Mouse (Mus musculus): ENCODE measurements at regions not wholly inside any gene's neighbourhood (a gene's known extent, or its start where the extent isn't known, plus 50 kb on each side); places are given as distances from the start of the nearest gene placed in this dataset.

DNA sequence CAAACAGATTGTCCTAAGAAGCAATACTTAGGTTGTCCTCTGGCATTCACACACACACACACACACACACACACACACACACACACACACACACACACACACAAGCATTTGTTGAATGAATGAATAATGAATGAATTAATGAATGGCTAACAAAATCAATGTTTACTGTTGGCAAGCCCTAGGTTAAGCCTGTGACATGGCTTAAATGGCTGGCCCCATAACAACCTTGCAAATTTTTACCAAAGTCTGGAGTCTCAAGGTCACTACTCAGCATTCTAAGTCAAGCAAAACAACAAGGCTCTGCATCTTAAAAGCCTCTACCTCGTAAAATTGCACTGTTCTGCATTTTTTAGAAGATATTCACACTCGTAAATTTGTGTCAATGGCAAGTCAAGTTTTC lies 357.1 kb downstream of the Cdk5rap2 start:
- H3K9ac ChIP-seq (ENCODE audit: low read length) = no peak overlapping the region
- H3K4me3 ChIP-seq (ENCODE audit: low read depth, low read length) = no peak overlapping the region
- H3K27me3 ChIP-seq (ENCODE audit: control insufficient read depth, insufficient read depth, low read length) = no peaks in the 10 kb centered on the region
- no peaks in the 10 kb centered on the region for H3K9me3 ChIP-seq (ENCODE audit: control insufficient read depth, low read length)
- DNase-seq (ENCODE audit: low spot score) (no peak), ATAC-seq (ENCODE audit: insufficient read depth, low FRiP score, low TSS enrichment) (no peak)
- WGBS = 80% methylated on average over 2 of the region's 2 CpGs
- H3K4me1 ChIP-seq (ENCODE audit: control insufficient read depth, insufficient read depth, low read length) = no peaks in the 10 kb centered on the region
- H3K27ac ChIP-seq (ENCODE audit: low read depth, low read length) = no peak overlapping the region
- H3K36me3 ChIP-seq (ENCODE audit: control insufficient read depth, insufficient read depth, low read length) = no peaks in the 10 kb centered on the region
- no peak overlapping the region for H3K4me2 ChIP-seq (ENCODE audit: low read depth)

DNA sequence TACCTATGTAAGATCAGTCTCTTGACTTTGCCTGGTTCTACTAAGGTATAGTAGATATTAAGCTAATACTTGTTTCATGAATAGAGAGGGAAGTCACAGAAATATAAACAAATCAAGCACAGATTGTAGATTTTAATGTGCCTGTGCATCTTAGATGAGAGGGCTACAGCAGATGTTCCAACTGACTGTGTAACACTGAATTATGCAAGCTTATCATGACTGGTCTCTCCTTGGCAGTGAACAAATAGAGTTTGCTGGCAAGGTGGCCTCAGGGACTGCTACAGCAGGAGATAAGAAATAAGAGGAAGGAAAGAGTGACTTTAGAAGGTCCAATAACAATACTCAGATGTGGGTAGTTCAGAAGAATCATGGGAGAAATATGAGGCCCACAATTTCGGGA lies 372.0 kb downstream of the Cdk5rap2 start:
- Histone ChIP-seq H3K27me3 (ENCODE audit: control insufficient read depth, insufficient read depth, low read length) (no peaks in the 10 kb centered on the region), H3K27ac (ENCODE audit: low read depth, low read length) (no peak overlapping the region), H3K4me3 (ENCODE audit: low read depth, low read length) (no peak overlapping the region), H3K4me1 (ENCODE audit: control insufficient read depth, insufficient read depth, low read length) (no peaks in the 10 kb centered on the region), H3K9ac (ENCODE audit: low read length) (no peak overlapping the region), H3K36me3 (ENCODE audit: control insufficient read depth, insufficient read depth, low read length) (no peaks in the 10 kb centered on the region), H3K4me2 (ENCODE audit: low read depth) (no peak overlapping the region), H3K9me3 (ENCODE audit: control insufficient read depth, low read length) (no peaks in the 10 kb centered on the region)
- ATAC-seq (ENCODE audit: insufficient read depth, low FRiP score, low TSS enrichment) (no peak), DNase-seq (ENCODE audit: low spot score) (no peak)
- 96% methylated on average over 1 of the region's 1 CpGs for WGBS

DNA sequence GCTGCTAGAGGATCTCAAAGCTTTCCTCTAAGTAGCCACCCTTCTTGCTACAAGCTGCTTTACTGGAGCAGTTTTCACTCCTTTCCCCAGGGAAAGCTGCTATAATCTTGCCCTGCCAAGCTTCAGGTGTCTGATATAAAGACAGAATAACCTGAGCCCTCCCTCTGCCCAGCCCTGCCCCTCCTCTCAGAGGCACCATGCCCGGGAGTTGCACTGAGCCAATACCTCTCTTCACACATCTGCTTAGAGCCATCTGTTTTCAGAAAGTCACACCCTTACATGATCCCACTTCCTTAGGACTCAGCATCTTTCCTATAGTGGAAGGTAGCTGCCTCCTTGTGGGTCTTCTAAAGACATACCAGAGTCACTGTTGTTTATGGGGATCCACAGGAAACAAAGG lies 374.3 kb downstream of the Cdk5rap2 start:
- H3K36me3 ChIP-seq (ENCODE audit: control insufficient read depth, insufficient read depth, low read length) = no peaks in the 10 kb centered on the region
- H3K27me3 ChIP-seq (ENCODE audit: control insufficient read depth, insufficient read depth, low read length) = no peaks in the 10 kb centered on the region
- 48% methylated on average over 1 of the region's 1 CpGs for WGBS
- no peak overlapping the region for H3K27ac ChIP-seq (ENCODE audit: low read depth, low read length)
- ATAC-seq (ENCODE audit: insufficient read depth, low FRiP score, low TSS enrichment) = no peak
- no peaks in the 10 kb centered on the region for H3K4me1 ChIP-seq (ENCODE audit: control insufficient read depth, insufficient read depth, low read length)
- no peak overlapping the region for H3K4me2 ChIP-seq (ENCODE audit: low read depth)
- no peak for DNase-seq (ENCODE audit: low spot score)
- H3K9ac ChIP-seq (ENCODE audit: low read length) = no peak overlapping the region
- H3K9me3 ChIP-seq (ENCODE audit: control insufficient read depth, low read length) = no peaks in the 10 kb centered on the region
- no peak overlapping the region for H3K4me3 ChIP-seq (ENCODE audit: low read depth, low read length)

DNA sequence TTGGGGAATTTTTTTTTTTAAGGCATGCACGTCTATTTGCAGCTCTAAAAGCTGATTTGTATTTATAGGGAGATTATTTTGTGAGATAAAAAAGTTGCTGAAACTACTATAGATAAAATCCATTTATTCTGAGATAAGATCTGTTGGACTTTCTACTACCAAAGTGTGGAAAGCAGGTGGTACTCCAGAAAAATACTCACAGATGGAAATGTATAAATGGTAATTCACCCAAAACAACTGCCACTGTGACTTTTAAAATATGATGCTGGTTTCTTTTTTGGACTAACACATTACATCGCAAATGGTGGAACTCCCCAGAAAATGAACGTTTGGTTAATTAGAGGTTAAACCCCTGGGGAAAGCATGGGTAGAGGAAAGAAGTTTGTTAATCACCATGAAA lies 377.7 kb downstream of the Cdk5rap2 start:
- H3K4me1 ChIP-seq (ENCODE audit: control insufficient read depth, insufficient read depth, low read length) = no peaks in the 10 kb centered on the region
- no peaks in the 10 kb centered on the region for H3K9me3 ChIP-seq (ENCODE audit: control insufficient read depth, low read length)
- no peak overlapping the region for H3K4me2 ChIP-seq (ENCODE audit: low read depth)
- DNase-seq (ENCODE audit: low spot score) = no peak
- no peak overlapping the region for H3K27ac ChIP-seq (ENCODE audit: low read depth, low read length)
- no peak for ATAC-seq (ENCODE audit: insufficient read depth, low FRiP score, low TSS enrichment)
- H3K36me3 ChIP-seq (ENCODE audit: control insufficient read depth, insufficient read depth, low read length) = no peaks in the 10 kb centered on the region
- H3K27me3 ChIP-seq (ENCODE audit: control insufficient read depth, insufficient read depth, low read length) = no peaks in the 10 kb centered on the region
- H3K4me3 ChIP-seq (ENCODE audit: low read depth, low read length) = no peak overlapping the region
- WGBS = 81% methylated on average over 3 of the region's 3 CpGs
- H3K9ac ChIP-seq (ENCODE audit: low read length) = no peak overlapping the region

DNA sequence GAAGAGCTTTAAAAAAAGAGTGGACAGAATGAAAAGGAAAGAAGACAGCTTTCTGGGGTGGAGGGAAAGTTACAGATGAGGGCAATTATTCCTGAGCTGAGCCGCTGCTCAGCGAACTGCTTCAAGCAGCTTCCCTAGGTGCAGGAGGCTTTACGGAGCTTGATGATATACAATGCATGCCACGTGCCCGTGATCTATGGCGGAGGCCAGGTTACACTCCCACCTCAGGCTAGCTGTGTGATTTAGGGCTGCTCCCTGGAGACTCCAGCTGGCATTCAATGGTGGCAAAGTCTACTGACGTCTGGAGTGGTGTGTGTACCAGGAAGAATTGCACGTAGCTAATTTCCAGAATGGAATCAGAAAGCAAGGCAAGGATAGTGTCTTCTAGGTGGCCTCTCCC lies 383.4 kb downstream of the Cdk5rap2 start:
- no peak overlapping the region for H3K9ac ChIP-seq (ENCODE audit: low read length)
- no peak overlapping the region for H3K4me3 ChIP-seq (ENCODE audit: low read depth, low read length)
- 60% methylated on average over 8 of the region's 8 CpGs for WGBS
- H3K27me3 ChIP-seq (ENCODE audit: control insufficient read depth, insufficient read depth, low read length) = no peaks in the 10 kb centered on the region
- no peak for DNase-seq (ENCODE audit: low spot score)
- H3K9me3 ChIP-seq (ENCODE audit: control insufficient read depth, low read length) = no peaks in the 10 kb centered on the region
- no peak overlapping the region for H3K4me2 ChIP-seq (ENCODE audit: low read depth)
- H3K36me3 ChIP-seq (ENCODE audit: control insufficient read depth, insufficient read depth, low read length) = no peaks in the 10 kb centered on the region
- no peaks in the 10 kb centered on the region for H3K4me1 ChIP-seq (ENCODE audit: control insufficient read depth, insufficient read depth, low read length)
- ATAC-seq (ENCODE audit: insufficient read depth, low FRiP score, low TSS enrichment) = peak; percentile 67; the same call in 1 of the 2 replicates
- H3K27ac ChIP-seq (ENCODE audit: low read depth, low read length) = no peak overlapping the region

DNA sequence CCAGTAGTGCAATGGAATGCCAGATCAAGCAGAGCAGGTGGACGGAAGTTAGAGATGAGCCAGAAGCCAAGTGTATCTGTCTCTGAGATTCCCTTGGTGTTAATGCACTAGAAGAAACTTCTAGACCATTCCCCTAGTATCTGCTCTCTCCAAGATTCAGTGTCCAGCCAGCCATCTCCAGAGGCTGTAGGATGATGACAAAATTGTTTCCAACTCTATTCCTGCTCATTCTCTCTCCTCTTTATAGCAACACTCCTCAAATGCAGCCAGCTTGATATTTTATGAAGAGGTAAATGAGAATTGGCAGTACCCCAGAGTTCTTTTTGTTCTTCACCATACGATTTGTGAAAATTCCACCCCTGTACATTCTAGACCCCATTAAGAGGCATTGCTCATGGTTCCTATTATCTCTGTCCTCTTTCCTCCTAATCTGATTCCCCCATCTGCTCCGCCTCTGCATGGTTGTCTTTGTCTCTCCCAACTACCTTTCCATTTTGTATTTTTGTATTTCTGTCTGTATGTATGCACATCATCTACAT lies 385.3 kb downstream of the Cdk5rap2 start:
- Histone ChIP-seq H3K4me3 (ENCODE audit: low read depth, low read length) (no peak overlapping the region), H3K27me3 (ENCODE audit: control insufficient read depth, insufficient read depth, low read length) (no peaks in the 10 kb centered on the region), H3K27ac (ENCODE audit: low read depth, low read length) (no peak overlapping the region), H3K36me3 (ENCODE audit: control insufficient read depth, insufficient read depth, low read length) (no peaks in the 10 kb centered on the region), H3K9ac (ENCODE audit: low read length) (no peak overlapping the region), H3K4me1 (ENCODE audit: control insufficient read depth, insufficient read depth, low read length) (no peaks in the 10 kb centered on the region), H3K4me2 (ENCODE audit: low read depth) (no peak overlapping the region), H3K9me3 (ENCODE audit: control insufficient read depth, low read length) (no peaks in the 10 kb centered on the region)
- no peak for DNase-seq (ENCODE audit: low spot score)
- ATAC-seq (ENCODE audit: insufficient read depth, low FRiP score, low TSS enrichment) = no peak
- 96% methylated on average over 3 of the region's 3 CpGs for WGBS

DNA sequence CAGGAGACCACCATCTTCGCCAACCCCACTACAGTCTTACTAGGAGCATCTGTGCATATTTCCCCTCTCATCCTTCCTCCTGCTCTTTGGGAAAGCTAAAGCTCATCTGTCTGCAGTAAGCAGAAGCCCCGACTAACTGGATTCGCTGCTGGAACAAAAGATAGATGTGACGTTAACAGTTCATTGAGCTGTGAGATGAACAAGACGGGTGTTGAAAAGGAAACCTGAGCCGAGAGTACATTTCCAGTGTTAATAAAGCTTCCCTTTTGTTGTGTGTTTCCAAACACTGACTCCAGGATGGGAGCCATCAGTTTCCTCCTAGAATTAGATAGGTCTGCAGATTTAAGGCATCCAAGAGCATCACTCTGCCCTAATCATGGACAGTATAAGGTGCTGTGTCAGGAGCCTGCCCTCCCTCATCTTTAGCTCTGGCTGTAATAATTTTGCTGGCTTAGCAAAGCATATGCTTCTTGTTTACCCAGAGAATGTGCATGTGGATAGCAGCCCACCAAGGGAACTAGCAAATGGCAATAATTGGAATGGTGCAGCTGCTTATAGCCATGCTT lies 389.3 kb downstream of the Cdk5rap2 start:
- 63% methylated on average over 6 of the region's 6 CpGs for WGBS
- no peak for ATAC-seq (ENCODE audit: insufficient read depth, low FRiP score, low TSS enrichment)
- DNase-seq (ENCODE audit: low spot score) = no peak

DNA sequence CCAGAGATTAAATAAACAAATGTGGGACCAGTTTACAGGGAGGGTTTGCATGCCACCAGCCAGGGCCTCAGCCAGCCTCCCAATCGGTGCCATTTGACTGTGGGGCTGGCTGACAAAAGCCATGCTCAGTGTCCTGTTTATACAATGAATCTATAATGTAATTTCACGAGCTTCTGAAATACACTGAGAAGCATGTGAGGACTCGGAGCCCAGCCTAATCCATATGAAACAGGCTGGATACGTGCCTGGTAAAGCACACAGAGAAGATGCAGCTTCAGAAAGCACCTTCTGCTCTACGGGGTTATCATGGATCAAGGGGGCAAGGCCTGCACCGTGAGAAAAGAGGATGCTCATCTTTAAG lies 398.0 kb downstream of the Cdk5rap2 start:
- Histone ChIP-seq H3K4me1 (ENCODE audit: control insufficient read depth, insufficient read depth, low read length) (no peaks in the 10 kb centered on the region), H3K27ac (ENCODE audit: low read depth, low read length) (no peak overlapping the region), H3K9ac (ENCODE audit: low read length) (no peak overlapping the region), H3K9me3 (ENCODE audit: control insufficient read depth, low read length) (no peaks in the 10 kb centered on the region), H3K4me3 (ENCODE audit: low read depth, low read length) (no peak overlapping the region), H3K27me3 (ENCODE audit: control insufficient read depth, insufficient read depth, low read length) (no peaks in the 10 kb centered on the region), H3K36me3 (ENCODE audit: control insufficient read depth, insufficient read depth, low read length) (no peaks in the 10 kb centered on the region), H3K4me2 (ENCODE audit: low read depth) (no peak overlapping the region)
- ATAC-seq (ENCODE audit: insufficient read depth, low FRiP score, low TSS enrichment) (peak; percentile 39; the same call in 1 of the 2 replicates), DNase-seq (ENCODE audit: low spot score) (no peak)
- WGBS = 64% methylated on average over 6 of the region's 6 CpGs

More for the DNA sequence above, 389.3 kb downstream of the Cdk5rap2 start:
- Histone ChIP-seq H3K4me3 (ENCODE audit: low read depth, low read length) (no peak overlapping the region), H3K36me3 (ENCODE audit: control insufficient read depth, insufficient read depth, low read length) (no peaks in the 10 kb centered on the region), H3K4me2 (ENCODE audit: low read depth) (no peak overlapping the region), H3K27me3 (ENCODE audit: control insufficient read depth, insufficient read depth, low read length) (no peaks in the 10 kb centered on the region), H3K9ac (ENCODE audit: low read length) (no peak overlapping the region), H3K4me1 (ENCODE audit: control insufficient read depth, insufficient read depth, low read length) (no peaks in the 10 kb centered on the region), H3K9me3 (ENCODE audit: control insufficient read depth, low read length) (no peaks in the 10 kb centered on the region), H3K27ac (ENCODE audit: low read depth, low read length) (no peak overlapping the region)

DNA sequence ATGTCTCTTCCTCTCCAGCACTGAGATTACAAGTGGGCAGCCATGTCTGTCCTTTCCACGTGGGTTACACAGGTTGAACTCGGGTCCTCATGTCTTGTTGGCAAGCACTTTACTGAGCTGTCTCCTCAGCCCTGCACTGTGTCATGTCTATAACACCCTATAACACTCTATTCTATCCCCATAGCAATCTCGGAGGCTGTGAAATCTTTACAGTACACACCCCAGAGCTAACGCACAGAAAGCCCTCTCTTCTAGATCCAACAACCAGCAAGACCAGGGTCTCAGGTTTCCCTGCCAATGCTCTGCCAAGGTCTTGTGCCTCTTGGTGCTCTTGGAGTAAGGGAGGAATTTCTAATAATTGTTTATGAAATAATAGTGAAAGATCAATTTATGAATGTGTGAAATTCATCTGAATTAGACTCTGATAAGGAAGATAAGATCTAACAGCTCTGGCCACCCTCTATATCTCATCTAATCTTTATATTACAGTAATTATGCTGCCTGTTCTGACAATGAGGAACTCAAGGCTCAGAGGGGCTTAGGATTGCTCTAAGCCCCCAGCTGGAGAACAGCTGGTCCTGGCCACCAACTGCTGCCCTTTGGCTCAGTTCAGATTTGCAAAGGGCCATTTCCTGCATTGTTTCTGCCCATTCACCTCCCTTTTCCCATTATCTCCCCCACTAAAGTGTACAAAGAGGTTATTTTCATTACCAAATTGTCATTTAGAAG lies 398.6 kb downstream of the Cdk5rap2 start:
- WGBS = 84% methylated on average over 4 of the region's 4 CpGs
- H3K36me3 ChIP-seq (ENCODE audit: control insufficient read depth, insufficient read depth, low read length) = no peaks in the 10 kb centered on the region
- H3K4me3 ChIP-seq (ENCODE audit: low read depth, low read length) = no peak overlapping the region
- ATAC-seq (ENCODE audit: insufficient read depth, low FRiP score, low TSS enrichment) = peak; percentile 46; the same call in 1 of the 2 replicates
- no peaks in the 10 kb centered on the region for H3K27me3 ChIP-seq (ENCODE audit: control insufficient read depth, insufficient read depth, low read length)
- no peaks in the 10 kb centered on the region for H3K4me1 ChIP-seq (ENCODE audit: control insufficient read depth, insufficient read depth, low read length)
- H3K27ac ChIP-seq (ENCODE audit: low read depth, low read length) = no peak overlapping the region
- DNase-seq (ENCODE audit: low spot score) = no peak
- no peak overlapping the region for H3K9ac ChIP-seq (ENCODE audit: low read length)
- H3K9me3 ChIP-seq (ENCODE audit: control insufficient read depth, low read length) = no peaks in the 10 kb centered on the region
- H3K4me2 ChIP-seq (ENCODE audit: low read depth) = no peak overlapping the region
